Mouse (Mus musculus): ENCODE results near the gene Rad17. TPM values are rescaled to one million over a fixed set of nuclear protein-coding genes. Genes with fewer than 3 reads are reported as not detected.

The Rad17 gene
- polyA plus RNA-seq, 3 experiments from 2014 or later, result 22.2 to 28.6 (median 27.5) TPM

DNA sequence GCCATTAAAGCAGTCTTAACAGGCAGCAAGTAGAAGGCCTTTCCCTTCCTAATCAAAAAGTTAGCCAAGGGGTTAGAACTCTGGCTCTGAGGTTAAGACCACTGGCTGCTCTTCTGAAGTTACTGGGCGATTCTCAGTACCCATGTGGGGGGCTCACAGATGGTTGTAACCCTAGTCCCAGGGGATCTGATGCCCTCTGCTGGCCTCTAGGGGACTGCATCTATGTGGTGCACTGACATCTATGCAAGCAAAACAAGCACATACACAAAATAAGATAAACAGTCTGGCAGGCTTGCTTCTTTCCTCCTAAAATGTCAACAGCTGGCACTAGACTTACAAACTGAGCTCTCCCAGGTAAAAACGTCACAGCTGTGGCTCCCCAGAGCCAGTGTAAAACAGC lies 37.9 kb downstream of the Rad17 start:
- no peak for ATAC-seq

DNA sequence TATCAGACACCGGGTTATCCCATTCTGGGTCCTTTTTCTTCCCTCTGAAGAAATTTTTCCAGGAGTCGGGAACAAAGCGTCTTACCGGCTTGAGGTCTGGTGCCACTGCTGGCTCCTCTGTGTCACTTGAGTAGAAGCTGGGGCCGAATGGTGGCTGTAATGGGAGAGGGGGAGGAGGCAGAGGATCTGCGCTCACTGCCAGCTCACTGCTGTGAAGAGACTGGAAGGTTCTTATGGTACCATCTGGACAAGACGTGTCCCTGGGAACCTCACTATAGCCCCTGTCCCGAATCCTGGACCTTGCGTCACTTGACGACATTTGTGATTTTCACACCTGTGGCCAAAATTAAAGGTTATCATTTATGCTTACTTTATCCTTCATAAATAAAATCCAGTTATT lies 38.6 kb downstream of the Rad17 start:
- ATAC-seq, result no peak

DNA sequence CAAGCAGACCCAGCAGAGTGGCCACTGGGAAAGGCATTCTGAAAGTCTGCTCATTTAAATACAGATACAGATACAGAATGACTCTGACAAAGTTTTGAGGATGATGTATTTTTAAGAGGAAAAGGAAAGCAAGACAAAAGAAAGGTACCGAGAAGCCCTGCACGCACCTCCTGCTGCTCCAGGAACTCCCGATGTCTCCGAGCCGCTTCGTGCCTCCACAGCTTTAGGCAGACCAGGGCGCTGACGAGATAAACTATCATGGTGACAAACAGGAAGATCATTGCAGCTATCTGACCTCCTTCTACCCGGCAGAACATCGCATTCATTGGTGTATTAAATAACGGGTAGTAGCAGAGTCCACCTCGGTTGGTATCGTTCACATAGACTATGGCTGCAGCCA lies 39.6 kb downstream of the Rad17 start:
- ATAC-seq, result no peak

DNA sequence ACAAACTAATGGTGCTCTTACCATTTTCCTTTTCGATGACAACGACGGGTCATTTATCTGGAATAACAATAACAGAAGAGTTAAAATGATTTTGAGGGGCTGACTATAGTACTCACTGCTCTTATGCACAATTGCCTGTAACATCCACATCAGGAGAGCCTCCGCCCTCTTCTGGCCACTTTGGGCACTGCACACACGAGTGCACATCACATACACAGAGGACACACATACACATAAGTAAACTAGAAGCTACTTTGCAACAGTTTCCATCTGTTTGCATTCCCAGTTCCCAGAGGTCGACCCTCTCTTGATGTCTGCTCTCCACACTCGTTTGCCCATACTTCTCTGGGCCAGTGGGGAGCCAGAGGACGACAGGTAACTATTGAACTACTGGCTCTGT lies 43.1 kb downstream of the Rad17 start:
- ATAC-seq, result no peak

DNA sequence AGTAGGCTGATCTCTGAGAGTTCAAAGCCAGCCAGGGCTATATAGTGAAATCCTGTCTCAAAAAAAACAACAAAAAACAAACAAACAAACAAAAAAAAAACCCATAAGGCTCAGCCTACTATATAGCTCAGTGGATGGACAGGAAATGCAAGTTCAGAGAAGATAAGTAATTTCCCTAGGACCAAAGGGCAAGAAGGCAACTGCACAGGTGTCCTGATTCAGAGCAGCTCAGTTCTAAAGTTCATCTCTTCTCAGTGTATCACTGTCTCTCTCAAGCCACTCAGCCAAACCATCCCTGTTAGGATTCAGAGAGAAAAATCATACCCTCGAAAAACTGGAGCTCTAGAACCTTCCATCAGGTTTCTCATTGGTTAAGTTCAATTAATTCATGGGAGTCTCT lies 45.0 kb downstream of the Rad17 start:
- no peak for ATAC-seq

DNA sequence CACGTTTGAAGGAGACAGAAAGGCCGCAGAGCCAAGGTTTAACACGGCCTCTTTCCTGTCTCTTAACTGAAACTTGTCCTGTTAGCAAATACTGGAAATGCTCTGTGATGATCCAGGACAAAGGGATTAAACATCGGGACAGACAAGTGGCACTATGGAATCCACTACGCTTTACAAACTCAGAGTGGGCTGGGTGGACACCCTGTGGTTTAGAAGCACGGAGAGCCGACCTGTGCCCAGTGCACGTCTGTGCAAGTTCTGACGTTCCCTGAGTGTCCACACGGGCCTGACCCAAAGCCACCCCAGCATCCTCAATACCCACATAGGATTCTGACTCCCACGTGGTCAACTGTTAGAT lies 47.1 kb downstream of the Rad17 start:
- ATAC-seq, result no peak

- ATAC-seq, result no peak
Measured at GRCm38 (mm10) chr13:100603031-100603737, 47.7 kb downstream of the Rad17 start.

DNA sequence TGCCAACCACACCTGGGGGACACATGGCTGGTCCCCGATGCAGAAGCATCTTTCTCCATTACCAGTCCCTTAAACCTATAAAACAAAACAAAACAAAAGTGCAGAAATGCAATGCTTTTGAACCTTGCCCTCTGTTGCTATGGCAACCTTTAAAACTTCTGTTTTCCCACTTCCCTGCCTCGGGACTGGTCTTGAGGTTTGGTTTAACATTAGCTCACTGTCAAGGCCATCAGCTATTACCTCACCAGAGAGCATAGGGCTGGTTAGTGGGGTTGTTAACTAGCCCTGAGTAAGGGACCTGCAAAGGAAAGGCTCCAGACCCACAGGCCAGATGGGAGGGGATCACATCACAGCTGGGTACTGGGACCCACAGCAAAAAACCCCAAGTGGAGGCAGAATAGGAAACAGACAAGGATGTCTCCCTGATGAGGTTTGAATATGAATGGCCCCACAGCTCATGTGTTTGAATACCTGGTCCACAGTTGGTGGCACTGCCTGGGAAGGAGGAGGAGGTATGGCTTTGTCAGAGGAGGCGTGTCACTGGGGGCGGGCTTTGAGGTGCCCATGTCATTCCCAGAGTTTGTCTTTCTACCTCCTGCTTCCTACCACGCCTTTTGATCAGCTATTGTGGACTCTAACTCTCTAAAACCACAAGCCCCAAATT lies 48.5 kb downstream of the Rad17 start:
- ATAC-seq, result no peak

- no peak for ATAC-seq
Measured at GRCm38 (mm10) chr13:100601034-100601433, 49.8 kb downstream of the Rad17 start.

DNA sequence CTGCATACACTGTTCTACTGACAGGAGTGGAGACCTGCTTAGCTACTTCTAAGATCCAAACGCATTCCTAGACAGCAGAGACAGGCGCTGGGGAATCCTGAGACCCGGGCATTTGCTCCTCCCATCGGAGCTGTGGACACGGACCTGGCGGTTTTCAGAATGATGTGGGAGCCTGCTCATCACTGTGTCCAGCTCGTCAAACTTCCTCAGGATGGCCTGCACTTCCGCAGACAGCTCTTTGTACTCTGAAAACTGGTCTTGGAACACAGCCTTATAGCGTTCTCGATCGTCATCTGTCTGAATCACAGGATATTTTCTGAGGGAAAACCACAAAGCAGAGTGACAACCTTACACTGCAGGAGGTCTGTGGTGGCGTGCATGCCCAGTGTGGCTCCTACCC lies 50.5 kb downstream of the Rad17 start:
- no peak for ATAC-seq

DNA sequence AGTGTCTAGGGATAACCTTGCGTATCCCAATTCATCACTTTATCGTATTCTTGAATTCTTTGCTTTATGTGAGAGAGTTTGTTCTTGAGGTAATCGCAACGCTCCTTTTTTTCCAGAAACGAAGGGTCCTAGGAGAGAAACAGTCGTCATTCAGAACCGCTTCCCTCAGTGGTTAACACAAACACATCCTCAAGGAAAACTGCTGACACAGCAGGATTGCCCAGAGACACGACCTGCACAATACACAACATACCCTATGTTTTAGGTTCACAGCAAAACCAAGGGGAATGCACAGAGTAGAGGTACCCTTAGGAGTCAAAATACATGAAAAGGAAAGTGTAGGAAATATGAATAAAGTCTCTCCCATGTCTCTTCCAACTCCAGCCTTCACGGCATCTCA lies 53.6 kb downstream of the Rad17 start:
- ATAC-seq, result no peak

- no peak for ATAC-seq
Measured at GRCm38 (mm10) chr13:100595552-100595885, 55.3 kb downstream of the Rad17 start.

DNA sequence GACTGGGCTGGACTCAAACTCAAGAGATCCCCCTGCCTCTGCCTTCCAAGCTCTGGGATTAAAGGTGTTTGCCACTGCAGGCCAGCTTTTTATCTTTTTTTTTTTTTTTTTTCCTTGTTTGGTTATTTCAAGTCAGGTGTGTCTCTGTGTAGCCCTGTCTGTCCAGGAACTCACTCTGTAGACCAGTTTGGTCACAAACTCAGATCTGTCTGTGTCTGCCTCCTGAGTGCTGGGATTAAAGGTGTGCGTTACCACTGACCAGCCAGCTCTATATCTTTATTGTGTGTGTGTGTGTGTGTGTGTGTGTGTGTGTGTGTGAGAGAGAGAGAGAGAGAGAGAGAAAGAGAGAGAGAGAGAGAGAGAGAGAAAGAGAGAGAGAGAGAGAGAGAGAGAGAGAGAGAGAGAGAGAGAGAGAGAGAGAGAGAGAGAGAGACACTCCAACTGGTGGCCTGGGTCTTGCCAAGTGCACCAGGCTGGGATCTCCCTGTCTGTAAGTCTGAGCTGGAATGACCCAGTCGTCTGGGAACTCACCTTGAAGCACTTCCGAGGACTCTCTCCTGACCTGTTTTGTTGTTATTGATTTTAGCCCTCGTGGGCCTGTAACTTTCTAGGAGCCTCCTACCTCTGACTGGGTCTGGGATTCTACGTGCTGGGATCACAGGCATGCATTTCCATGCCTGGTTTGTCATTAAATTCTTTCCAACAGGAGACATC lies 55.9 kb downstream of the Rad17 start:
- no peak for ATAC-seq

- ATAC-seq, result peak; percentile 95
Measured at GRCm38 (mm10) chr13:100594041-100594792, 56.6 kb downstream of the Rad17 start.

- peak; percentile 54 for ATAC-seq
Measured at GRCm38 (mm10) chr13:100588646-100589045, 62.2 kb downstream of the Rad17 start.

GRCm38 (mm10) chr13:100582144-100582543 lies 68.7 kb downstream of the Rad17 start:
- no peak for ATAC-seq

GRCm38 (mm10) chr13:100581701-100582100 lies 69.2 kb downstream of the Rad17 start:
- ATAC-seq, result no peak

DNA sequence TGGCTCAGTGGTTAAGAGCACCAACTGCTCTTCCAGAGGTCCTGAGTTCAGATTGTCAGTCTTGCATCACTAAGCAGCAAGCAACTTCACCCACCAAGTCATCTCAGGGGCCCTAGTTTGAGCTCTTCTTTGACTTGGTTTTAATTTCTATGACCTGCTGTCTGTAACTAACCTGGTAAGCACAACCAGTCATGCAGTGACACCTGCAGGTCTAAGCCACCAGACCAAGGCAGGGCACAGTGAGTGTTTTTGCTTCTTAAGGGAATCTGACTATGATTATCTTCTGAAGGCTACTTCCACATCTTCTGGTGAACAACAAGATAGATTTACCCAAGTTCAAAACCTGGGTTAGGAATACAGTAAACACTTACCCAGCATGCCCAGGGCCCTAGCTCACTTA lies 70.9 kb downstream of the Rad17 start:
- no peak for ATAC-seq

DNA sequence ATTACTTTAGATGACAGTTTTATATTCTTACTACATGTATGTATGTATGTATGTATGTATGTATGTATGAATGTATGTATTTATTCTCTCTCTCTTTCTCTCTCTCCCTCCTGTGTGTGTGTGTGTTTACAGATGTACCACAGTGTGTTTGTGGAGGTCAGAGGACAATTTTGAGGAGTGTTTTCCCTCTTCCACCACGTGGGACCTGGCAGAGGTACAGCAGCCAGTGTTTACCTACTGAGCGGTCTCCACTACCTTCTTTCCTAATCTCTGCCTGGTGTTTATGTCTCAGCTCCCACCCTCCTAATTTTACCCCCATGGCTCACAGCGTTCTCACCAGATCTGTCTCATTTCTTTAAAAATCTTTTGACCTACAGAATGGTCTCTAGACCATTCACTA lies 71.6 kb downstream of the Rad17 start:
- ATAC-seq, result no peak

GRCm38 (mm10) chr13:100575950-100576349 lies 74.9 kb downstream of the Rad17 start:
- peak; percentile 90 for ATAC-seq

DNA sequence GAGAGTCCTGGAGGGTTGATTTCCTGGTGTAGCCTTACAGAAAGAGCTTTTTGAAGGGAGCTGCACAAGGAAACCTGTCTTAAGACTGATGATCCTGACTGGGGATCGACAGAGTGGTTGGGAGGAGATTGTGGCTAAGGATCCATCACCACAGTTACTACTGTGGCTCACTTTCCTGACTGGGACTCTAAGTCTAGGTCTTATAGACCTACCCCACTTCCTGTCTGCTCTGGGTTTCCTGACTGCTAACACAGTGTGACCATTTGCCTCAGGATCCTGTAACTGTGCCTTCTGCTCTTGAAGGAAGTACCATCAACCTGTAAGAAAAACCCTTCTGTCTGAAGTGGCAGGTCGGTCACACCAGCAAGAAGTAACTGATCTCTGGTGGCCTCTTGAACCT lies 80.1 kb downstream of the Rad17 start:
- no peak for ATAC-seq

- no peak for ATAC-seq
Measured at GRCm38 (mm10) chr13:100568359-100568758, 82.5 kb downstream of the Rad17 start.
